Mouse (Mus musculus) heart, embryonic 16.5 days (tissue): ENCODE data around the gene Gfra1. TPM values are rescaled to one million over a fixed set of nuclear protein-coding genes. Genes with fewer than 3 reads are reported as not detected.

Experiments
- ATAC-seq: fragments of 200-750 bp; cut with Nextera tagmentation; replicated peaks from 2 replicates; pipeline ENCODE4 v1.8.0; 2017; ENCODE audit warnings: moderate number of reproducible peaks; ENCODE audit not compliant: insufficient read depth, low FRiP score; ENCODE audit errors: extremely low read depth
- H3K27ac ChIP-seq: fragments of 300-500 bp; sonication (generic); 2 replicates; pipeline ENCODE4 v1.5.1; 2014; ENCODE audit warnings: mild to moderate bottlenecking, low read length, control low read depth, moderate library complexity
- H3K27me3 ChIP-seq: fragments of 300-500 bp; sonication (generic); 2 replicates; pipeline ENCODE4 v1.6.1; 2014; ENCODE audit warnings: low read length, mixed read lengths; ENCODE audit not compliant: control insufficient read depth, insufficient read depth
- H3K36me3 ChIP-seq: fragments of 300-500 bp; sonication (generic); 2 replicates; pipeline ENCODE4 v1.6.1; 2014; ENCODE audit not compliant: control insufficient read depth, insufficient read depth
- H3K4me1 ChIP-seq: fragments of 300-500 bp; sonication (generic); 2 replicates; pipeline ENCODE4 v1.6.1; 2014; ENCODE audit warnings: low read length, mixed read lengths; ENCODE audit not compliant: control insufficient read depth, insufficient read depth
- H3K4me2 ChIP-seq: fragments of 300-500 bp; sonication (generic); 2 replicates; pipeline ENCODE4 v1.6.1; 2014; ENCODE audit warnings: low read depth, mild to moderate bottlenecking, control low read depth, low read length
- H3K4me3 ChIP-seq: fragments of 300-500 bp; sonication (generic); 2 replicates; pipeline ENCODE4 v1.5.1; 2014; ENCODE audit warnings: mild to moderate bottlenecking, control low read depth, low read length
- H3K9ac ChIP-seq: fragments of 300-500 bp; sonication (generic); 2 replicates; pipeline ENCODE4 v1.6.1; 2014; ENCODE audit warnings: low read length, control low read depth
- H3K9me3 ChIP-seq: fragments of 300-500 bp; sonication (generic); replicated peaks from 2 replicates; pipeline ENCODE4 v1.6.1; 2016; ENCODE audit warnings: low read length; ENCODE audit not compliant: control insufficient read depth
- WGBS: fragments of 180-500 bp; shearing (Covaris S2); extraction: QIAGEN DNeasy Blood & Tissue Kit; methylation state at CpG from one replicate; pipeline ENCODE4 v1.1.7; 2014; 5-methylcytosine and 5-hydroxymethylcytosine counted together
- polyA plus RNA-seq: library from polyadenylated mRNA; unstranded; fragments of >200 nt; fragmentation: Nextera tagmentation; extraction: Ambion mirVana; gene quantifications from 2 replicates; pipeline ENCODE4 v1.2.1, GENCODE M21; 2015

Gene Gfra1
- polyA plus RNA-seq, 1 experiment from 2014 or later, result 13.1 TPM

GRCm38 (mm10) chr19:58340221-58340620 lies 115.5 kb downstream of the Gfra1 start:
- Histone ChIP-seq H3K27me3 (no peaks in the 10 kb centered on the region), H3K4me3 (no peak overlapping the region)
- no peak; the same call in 1 of the 2 replicates for ATAC-seq

GRCm38 (mm10) chr19:58336802-58337201 lies 118.9 kb downstream of the Gfra1 start:
- H3K4me2 ChIP-seq, result no peak overlapping the region
- no peaks in the 10 kb centered on the region for H3K27me3 ChIP-seq
- H3K27ac ChIP-seq, result no peak overlapping the region
- ATAC-seq, result no peak
- H3K9ac ChIP-seq, result no peak overlapping the region
- no peaks in the 10 kb centered on the region for H3K4me1 ChIP-seq
- no peaks in the 10 kb centered on the region for H3K36me3 ChIP-seq
- WGBS, result 82% methylated on average over 6 of the region's 6 CpGs
- no peak overlapping the region for H3K4me3 ChIP-seq
- H3K9me3 ChIP-seq, result no peaks in the 10 kb centered on the region

More at GRCm38 (mm10) chr19:58340221-58340620, 115.5 kb downstream of the Gfra1 start:
- Histone ChIP-seq H3K4me2 (no peak overlapping the region), H3K9me3 (no peaks in the 10 kb centered on the region), H3K27ac (no peak overlapping the region), H3K36me3 (no peaks in the 10 kb centered on the region), H3K9ac (no peak overlapping the region), H3K4me1 (no peaks in the 10 kb centered on the region)
- whole genome bisulfite sequencing, result 64% methylated on average over 8 of the region's 8 CpGs

GRCm38 (mm10) chr19:58335585-58336530 lies 119.9 kb downstream of the Gfra1 start:
- Histone ChIP-seq H3K4me2 (no peak overlapping the region), H3K4me3 (no peak overlapping the region), H3K4me1 (no peaks in the 10 kb centered on the region), H3K27ac (no peak overlapping the region), H3K9me3 (no peaks in the 10 kb centered on the region), H3K9ac (no peak overlapping the region), H3K27me3 (no peaks in the 10 kb centered on the region), H3K36me3 (no peaks in the 10 kb centered on the region)
- ATAC-seq, result no peak
- WGBS, result 72% methylated on average over 12 of the region's 12 CpGs

GRCm38 (mm10) chr19:58329305-58329704 lies 126.4 kb downstream of the Gfra1 start:
- no peaks in the 10 kb centered on the region for H3K9me3 ChIP-seq
- no peak overlapping the region for H3K9ac ChIP-seq
- no peaks in the 10 kb centered on the region for H3K27me3 ChIP-seq
- H3K4me1 ChIP-seq, result no peaks in the 10 kb centered on the region
- no peak overlapping the region for H3K4me3 ChIP-seq
- H3K27ac ChIP-seq, result no peak overlapping the region
- no peak for ATAC-seq
- H3K4me2 ChIP-seq, result no peak overlapping the region
- 31% methylated on average over 5 of the region's 5 CpGs for whole genome bisulfite sequencing
- H3K36me3 ChIP-seq, result no peaks in the 10 kb centered on the region

- Histone ChIP-seq H3K9me3 (no peaks in the 10 kb centered on the region), H3K9ac (no peak overlapping the region), H3K4me1 (no peaks in the 10 kb centered on the region), H3K4me3 (no peak overlapping the region), H3K27me3 (no peaks in the 10 kb centered on the region), H3K27ac (no peak overlapping the region), H3K36me3 (no peaks in the 10 kb centered on the region), H3K4me2 (no peak overlapping the region)
- WGBS, result 56% methylated on average over 5 of the region's 5 CpGs
- ATAC-seq, result no peak
These were observed 127.7 kb downstream of the Gfra1 start for GRCm38 (mm10) chr19:58328014-58328413.

- 64% methylated on average over 5 of the region's 5 CpGs for WGBS
- H3K9ac ChIP-seq, result no peak overlapping the region
- no peak for ATAC-seq
These were observed 139.2 kb downstream of the Gfra1 start for GRCm38 (mm10) chr19:58316474-58316873.

GRCm38 (mm10) chr19:58315681-58316080 lies 140.0 kb downstream of the Gfra1 start:
- no peak for ATAC-seq
- WGBS, result 83% methylated on average over 5 of the region's 5 CpGs
- H3K4me2 ChIP-seq, result no peak overlapping the region

More at GRCm38 (mm10) chr19:58316474-58316873, 139.2 kb downstream of the Gfra1 start:
- H3K27me3 ChIP-seq, result no peaks in the 10 kb centered on the region
- peaks cover 7% of the 10 kb centered on the region for H3K9me3 ChIP-seq
- no peak overlapping the region for H3K27ac ChIP-seq
- no peak overlapping the region for H3K4me3 ChIP-seq
- H3K36me3 ChIP-seq, result peaks cover 3% of the 10 kb centered on the region; the same call in 1 of the 2 replicates
- H3K4me1 ChIP-seq, result no peaks in the 10 kb centered on the region
- no peak overlapping the region for H3K4me2 ChIP-seq

GRCm38 (mm10) chr19:58314631-58315030 lies 141.1 kb downstream of the Gfra1 start:
- Histone ChIP-seq H3K9me3 (peaks cover 7% of the 10 kb centered on the region), H3K36me3 (peaks cover 3% of the 10 kb centered on the region; the same call in 1 of the 2 replicates), H3K27me3 (no peaks in the 10 kb centered on the region), H3K27ac (no peak overlapping the region), H3K9ac (no peak overlapping the region), H3K4me2 (no peak overlapping the region), H3K4me1 (no peaks in the 10 kb centered on the region), H3K4me3 (no peak overlapping the region)
- no peak for ATAC-seq
- 90% methylated on average over 5 of the region's 5 CpGs for WGBS

More at GRCm38 (mm10) chr19:58315681-58316080, 140.0 kb downstream of the Gfra1 start:
- Histone ChIP-seq H3K36me3 (peaks cover 3% of the 10 kb centered on the region; the same call in 1 of the 2 replicates), H3K27me3 (no peaks in the 10 kb centered on the region), H3K4me3 (no peak overlapping the region), H3K9ac (no peak overlapping the region), H3K9me3 (peaks cover 7% of the 10 kb centered on the region), H3K27ac (no peak overlapping the region), H3K4me1 (no peaks in the 10 kb centered on the region)

GRCm38 (mm10) chr19:58313785-58314184 lies 141.9 kb downstream of the Gfra1 start:
- peaks cover 3% of the 10 kb centered on the region; the same call in 1 of the 2 replicates for H3K36me3 ChIP-seq
- H3K27ac ChIP-seq, result no peak overlapping the region
- 91% methylated on average over 2 of the region's 2 CpGs for WGBS
- H3K9ac ChIP-seq, result no peak overlapping the region
- H3K27me3 ChIP-seq, result no peaks in the 10 kb centered on the region
- H3K9me3 ChIP-seq, result peaks cover 7% of the 10 kb centered on the region
- ATAC-seq, result no peak
- no peak overlapping the region for H3K4me2 ChIP-seq
- no peak overlapping the region for H3K4me3 ChIP-seq
- no peaks in the 10 kb centered on the region for H3K4me1 ChIP-seq
